Mouse (Mus musculus): ENCODE results near the gene Sema3e. TPM values are rescaled to one million over a fixed set of nuclear protein-coding genes. Genes with fewer than 3 reads are reported as not detected.

Gene Sema3e
- polyA plus RNA-seq, 1 experiment from 2014 or later = 6.8 TPM

DNA sequence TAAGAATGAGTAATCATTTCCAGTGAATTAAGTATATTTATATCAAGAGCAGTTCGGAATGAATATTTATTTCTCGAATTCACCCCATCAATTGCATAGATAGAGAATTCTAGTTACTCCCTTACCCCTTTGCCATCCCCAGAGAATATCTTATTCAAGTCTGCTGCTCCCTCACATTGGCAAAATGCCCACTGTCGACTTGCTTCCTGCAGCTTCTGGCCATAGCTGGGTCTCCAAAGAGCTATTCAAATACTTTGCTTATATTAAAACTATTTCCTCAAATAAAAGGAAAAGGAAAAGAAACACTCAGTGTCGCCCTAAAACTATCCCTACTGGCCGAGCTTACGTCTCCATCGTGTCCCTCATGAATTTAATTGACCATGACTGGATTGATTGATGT is 191.1 kb downstream of the Sema3e start:
- Histone ChIP-seq H3K27me3 (no peaks in the 10 kb centered on the region), H3K4me1 (no peaks in the 10 kb centered on the region)
- 61% methylated on average over 7 of the region's 7 CpGs for WGBS

GRCm38 (mm10) chr5:14218677-14219076 is 193.6 kb downstream of the Sema3e start:
- H3K27ac ChIP-seq (replicated peaks) = no peak overlapping the region
- no peaks in the 10 kb centered on the region for H3K4me1 ChIP-seq
- H3K27me3 ChIP-seq = no peaks in the 10 kb centered on the region
- H3K4me2 ChIP-seq (replicated peaks) = no peak overlapping the region
- 64% methylated on average over 4 of the region's 4 CpGs for WGBS
- H3K36me3 ChIP-seq = no peaks in the 10 kb centered on the region
- H3K9ac ChIP-seq = no peak overlapping the region
- ATAC-seq (ENCODE audit: insufficient number of reproducible peaks, low FRiP score, low TSS enrichment, low read depth) = no peak
- H3K9me3 ChIP-seq (replicated peaks) = no peaks in the 10 kb centered on the region
- no peak overlapping the region for H3K4me3 ChIP-seq (replicated peaks)

More for the DNA sequence above, 191.1 kb downstream of the Sema3e start:
- Histone ChIP-seq H3K27ac (replicated peaks) (no peak overlapping the region), H3K4me3 (replicated peaks) (no peak overlapping the region), H3K9me3 (replicated peaks) (no peaks in the 10 kb centered on the region), H3K36me3 (no peaks in the 10 kb centered on the region), H3K4me2 (replicated peaks) (no peak overlapping the region), H3K9ac (no peak overlapping the region)
- ATAC-seq (ENCODE audit: insufficient number of reproducible peaks, low FRiP score, low TSS enrichment, low read depth) = no peak

- Histone ChIP-seq H3K27ac (replicated peaks) (no peak overlapping the region), H3K9me3 (replicated peaks) (no peaks in the 10 kb centered on the region), H3K4me3 (replicated peaks) (no peak overlapping the region), H3K9ac (no peak overlapping the region), H3K36me3 (no peaks in the 10 kb centered on the region), H3K27me3 (no peaks in the 10 kb centered on the region), H3K4me1 (no peaks in the 10 kb centered on the region), H3K4me2 (replicated peaks) (no peak overlapping the region)
- WGBS = 87% methylated on average over 6 of the region's 6 CpGs
- ATAC-seq (ENCODE audit: insufficient number of reproducible peaks, low FRiP score, low TSS enrichment, low read depth) = no peak
Observed at GRCm38 (mm10) chr5:14224509-14224908, 199.4 kb downstream of the Sema3e start.

GRCm38 (mm10) chr5:14231027-14231426 is 206.0 kb downstream of the Sema3e start:
- no peak overlapping the region for H3K27ac ChIP-seq (replicated peaks)
- H3K27me3 ChIP-seq = no peaks in the 10 kb centered on the region
- ATAC-seq (ENCODE audit: insufficient number of reproducible peaks, low FRiP score, low TSS enrichment, low read depth) = no peak
- WGBS = 58% methylated on average over 3 of the region's 3 CpGs
- H3K4me2 ChIP-seq (replicated peaks) = no peak overlapping the region
- no peaks in the 10 kb centered on the region for H3K36me3 ChIP-seq
- no peaks in the 10 kb centered on the region for H3K4me1 ChIP-seq
- H3K9ac ChIP-seq = no peak overlapping the region
- H3K9me3 ChIP-seq (replicated peaks) = no peaks in the 10 kb centered on the region
- H3K4me3 ChIP-seq (replicated peaks) = no peak overlapping the region

DNA sequence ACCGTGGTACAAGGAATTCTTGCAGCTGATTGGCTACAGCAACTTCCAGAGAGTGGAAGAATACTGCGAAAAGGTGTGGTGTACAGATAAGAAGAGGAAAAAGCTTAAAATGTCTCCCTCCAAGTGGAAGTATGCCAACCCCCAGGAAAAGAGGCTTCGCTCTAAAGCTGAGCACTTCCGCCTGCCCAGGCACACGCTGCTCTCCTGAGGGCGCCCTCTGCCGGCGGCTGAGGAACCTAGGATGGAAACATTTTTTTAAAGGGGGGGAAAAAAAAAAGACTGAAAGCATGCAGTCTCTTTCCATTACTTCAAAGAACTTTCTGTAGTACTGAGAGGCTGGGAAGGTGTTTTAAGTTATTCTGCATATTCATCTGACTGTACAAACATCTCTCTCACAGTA is 227.5 kb downstream of the Sema3e start:
- H3K9ac ChIP-seq = no peak overlapping the region
- 39% methylated on average over 8 of the region's 8 CpGs for WGBS
- no peak overlapping the region for H3K4me3 ChIP-seq (replicated peaks)
- H3K4me1 ChIP-seq = no peaks in the 10 kb centered on the region
- H3K4me2 ChIP-seq (replicated peaks) = no peak overlapping the region
- no peaks in the 10 kb centered on the region for H3K27me3 ChIP-seq
- no peak overlapping the region for H3K27ac ChIP-seq (replicated peaks)
- H3K36me3 ChIP-seq = no peaks in the 10 kb centered on the region
- no peaks in the 10 kb centered on the region for H3K9me3 ChIP-seq (replicated peaks)
- ATAC-seq (ENCODE audit: insufficient number of reproducible peaks, low FRiP score, low TSS enrichment, low read depth) = no peak

GRCm38 (mm10) chr5:14253328-14253727 is 228.3 kb downstream of the Sema3e start:
- no peaks in the 10 kb centered on the region for H3K36me3 ChIP-seq
- H3K4me2 ChIP-seq (replicated peaks) = no peak overlapping the region
- WGBS = 67% methylated on average over 1 of the region's 1 CpGs
- no peaks in the 10 kb centered on the region for H3K9me3 ChIP-seq (replicated peaks)
- H3K4me3 ChIP-seq (replicated peaks) = no peak overlapping the region
- no peaks in the 10 kb centered on the region for H3K27me3 ChIP-seq
- no peaks in the 10 kb centered on the region for H3K4me1 ChIP-seq
- no peak overlapping the region for H3K27ac ChIP-seq (replicated peaks)
- ATAC-seq (ENCODE audit: insufficient number of reproducible peaks, low FRiP score, low TSS enrichment, low read depth) = no peak
- no peak overlapping the region for H3K9ac ChIP-seq

- WGBS = 94% methylated on average over 4 of the region's 4 CpGs
- H3K4me1 ChIP-seq = no peaks in the 10 kb centered on the region
- H3K9me3 ChIP-seq (replicated peaks) = no peaks in the 10 kb centered on the region
- no peak for ATAC-seq (ENCODE audit: insufficient number of reproducible peaks, low FRiP score, low TSS enrichment, low read depth)
- no peaks in the 10 kb centered on the region for H3K36me3 ChIP-seq
- no peaks in the 10 kb centered on the region for H3K27me3 ChIP-seq
- no peak overlapping the region for H3K27ac ChIP-seq (replicated peaks)
- H3K4me2 ChIP-seq (replicated peaks) = no peak overlapping the region
- H3K4me3 ChIP-seq (replicated peaks) = no peak overlapping the region
- H3K9ac ChIP-seq = no peak overlapping the region
Observed at GRCm38 (mm10) chr5:14260156-14260555, 235.1 kb downstream of the Sema3e start.

DNA sequence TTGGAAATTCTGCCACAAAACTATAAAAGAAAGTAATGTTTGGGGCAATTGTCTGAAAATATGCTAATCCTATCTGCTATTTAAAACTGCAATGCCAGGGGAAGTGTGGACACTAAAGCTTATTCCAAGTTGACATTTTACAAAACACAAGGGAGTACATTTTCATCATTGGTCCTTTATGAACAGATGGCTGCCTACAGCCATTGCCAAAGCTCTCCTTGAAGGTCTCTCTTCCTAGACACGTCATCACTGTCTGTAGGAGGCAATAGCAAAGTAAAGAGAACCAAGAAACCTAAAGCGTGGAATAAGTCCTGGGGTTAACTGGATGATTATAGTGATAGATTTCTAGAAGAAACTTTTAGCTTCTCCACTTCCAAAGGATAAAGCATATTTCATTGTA is 242.3 kb downstream of the Sema3e start:
- WGBS = 57% methylated on average over 2 of the region's 2 CpGs
- Histone ChIP-seq H3K4me2 (replicated peaks) (no peak overlapping the region), H3K4me3 (replicated peaks) (no peak overlapping the region), H3K4me1 (no peaks in the 10 kb centered on the region), H3K27ac (replicated peaks) (no peak overlapping the region), H3K27me3 (no peaks in the 10 kb centered on the region), H3K9me3 (replicated peaks) (no peaks in the 10 kb centered on the region), H3K36me3 (no peaks in the 10 kb centered on the region), H3K9ac (no peak overlapping the region)
- ATAC-seq (ENCODE audit: insufficient number of reproducible peaks, low FRiP score, low TSS enrichment, low read depth) = no peak

Other genes with a start within 250 kb of the Sema3e start
- not detected in 2 replicates for gene Speer3, start 233.7 kb upstream of the Sema3e start, polyA plus RNA-seq (2015; fragmentation: Nextera tagmentation; extraction: Ambion mirVana)